Mouse (Mus musculus) forebrain, embryonic 15.5 days (tissue): Measurements from ENCODE around the gene Map2k1. TPM values are rescaled to one million over a fixed set of nuclear protein-coding genes. Genes with fewer than 3 reads are reported as not detected.
A peak's percentile ranks its signal among the peaks of the same experiment; 100 is the strongest.
"Not testable (repeated sequence)": the region's sequence is repeated elsewhere in the genome, so short reads cannot be mapped to it uniquely, and the experiment has no call there.

ENCODE experiments used
- ATAC-seq: fragments of 200-750 bp; cut with Nextera tagmentation; replicated peaks from 2 replicates; pipeline ENCODE4 v1.8.0; 2017; ENCODE audit warnings: mild to moderate bottlenecking, moderate TSS enrichment, moderate library complexity
- H3K27ac ChIP-seq: fragments of 300-500 bp; sonication (generic); replicated peaks from 2 replicates; pipeline ENCODE4 v1.5.1; 2015; ENCODE audit warnings: mild to moderate bottlenecking, inconsistent platforms
- H3K27me3 ChIP-seq: fragments of 300-500 bp; sonication (generic); 2 replicates; pipeline ENCODE4 v1.6.1; 2015; ENCODE audit warnings: inconsistent platforms
- H3K36me3 ChIP-seq: fragments of 300-500 bp; sonication (generic); 2 replicates; pipeline ENCODE4 v1.6.1; 2015; ENCODE audit warnings: mild to moderate bottlenecking, inconsistent platforms
- H3K4me1 ChIP-seq: fragments of 300-500 bp; sonication (generic); 2 replicates; pipeline ENCODE4 v1.6.1; 2015; ENCODE audit warnings: inconsistent platforms
- H3K4me2 ChIP-seq: fragments of 300-500 bp; sonication (generic); replicated peaks from 2 replicates; pipeline ENCODE4 v1.6.1; 2015; ENCODE audit warnings: mild to moderate bottlenecking, inconsistent platforms
- H3K4me3 ChIP-seq: fragments of 300-500 bp; sonication (generic); 2 replicates; pipeline ENCODE4 v1.5.1; 2015; ENCODE audit warnings: mild to moderate bottlenecking, inconsistent platforms
- H3K9ac ChIP-seq: fragments of 300-500 bp; sonication (generic); replicated peaks from 2 replicates; pipeline ENCODE4 v1.6.1; 2015; ENCODE audit warnings: mild to moderate bottlenecking, inconsistent platforms
- H3K9me3 ChIP-seq: fragments of 300-500 bp; sonication (generic); 2 replicates; pipeline ENCODE4 v1.6.1; 2016; ENCODE audit warnings: inconsistent platforms
- WGBS: fragments of 180-500 bp; shearing (Covaris S2); methylation state at CpG from one replicate; pipeline ENCODE4 v1.1.7; 2015; ENCODE audit warnings: mixed read lengths; 5-methylcytosine and 5-hydroxymethylcytosine counted together
- polyA plus RNA-seq: library from polyadenylated mRNA; unstranded; fragments of >200 nt; fragmentation: Nextera tagmentation; extraction: Ambion mirVana; gene quantifications from 2 replicates; pipeline ENCODE4 v1.2.1, GENCODE M21; 2015

The Map2k1 gene
- polyA plus RNA-seq, 1 experiment from 2014 or later: 46.0 TPM

GRCm38 (mm10) chr9:64198068-64198762 lies 55.2 kb downstream of the Map2k1 start:
- Histone ChIP-seq H3K27ac (no peak overlapping the region), H3K4me1 (no peaks in the 10 kb centered on the region), H3K36me3 (no peaks in the 10 kb centered on the region), H3K9me3 (no peaks in the 10 kb centered on the region), H3K27me3 (no peaks in the 10 kb centered on the region), H3K4me2 (no peak overlapping the region), H3K9ac (no peak overlapping the region), H3K4me3 (no peak overlapping the region)
- WGBS: 98% methylated on average over 5 of the region's 5 CpGs
- no peak for ATAC-seq

GRCm38 (mm10) chr9:64197524-64197923 lies 55.9 kb downstream of the Map2k1 start:
- 92% methylated on average over 8 of the region's 8 CpGs for WGBS
- Histone ChIP-seq H3K4me1 (no peaks in the 10 kb centered on the region), H3K27me3 (no peaks in the 10 kb centered on the region), H3K4me2 (no peak overlapping the region), H3K9me3 (no peaks in the 10 kb centered on the region), H3K9ac (no peak overlapping the region), H3K27ac (no peak overlapping the region), H3K4me3 (no peak overlapping the region), H3K36me3 (peaks cover 6% of the 10 kb centered on the region)
- ATAC-seq: no peak

- H3K9ac ChIP-seq: no peak overlapping the region
- no peaks in the 10 kb centered on the region for H3K4me1 ChIP-seq
These were observed 57.9 kb downstream of the Map2k1 start for GRCm38 (mm10) chr9:64195554-64195953.

GRCm38 (mm10) chr9:64193879-64194278 lies 59.6 kb downstream of the Map2k1 start:
- Histone ChIP-seq H3K9me3 (no peaks in the 10 kb centered on the region), H3K4me1 (no peaks in the 10 kb centered on the region), H3K27ac (no peak overlapping the region), H3K4me3 (no peak overlapping the region), H3K36me3 (peaks cover 19% of the 10 kb centered on the region), H3K9ac (no peak overlapping the region), H3K27me3 (no peaks in the 10 kb centered on the region), H3K4me2 (no peak overlapping the region)
- ATAC-seq: no peak
- 98% methylated on average over 1 of the region's 1 CpGs for WGBS

More at GRCm38 (mm10) chr9:64195554-64195953, 57.9 kb downstream of the Map2k1 start:
- H3K4me2 ChIP-seq: no peak overlapping the region
- H3K9me3 ChIP-seq: no peaks in the 10 kb centered on the region
- H3K27ac ChIP-seq: no peak overlapping the region
- H3K27me3 ChIP-seq: no peaks in the 10 kb centered on the region
- peaks cover 19% of the 10 kb centered on the region for H3K36me3 ChIP-seq
- no peak for ATAC-seq
- WGBS: 86% methylated on average over 4 of the region's 4 CpGs
- no peak overlapping the region for H3K4me3 ChIP-seq

- H3K9ac ChIP-seq: no peak overlapping the region
- no peak for ATAC-seq
- no peak overlapping the region for H3K27ac ChIP-seq
- no peaks in the 10 kb centered on the region for H3K27me3 ChIP-seq
- peaks cover 9% of the 10 kb centered on the region for H3K4me1 ChIP-seq
- no peaks in the 10 kb centered on the region for H3K9me3 ChIP-seq
- 94% methylated on average over 5 of the region's 5 CpGs for whole genome bisulfite sequencing
- H3K4me3 ChIP-seq: no peak overlapping the region
- no peak overlapping the region for H3K4me2 ChIP-seq
- peaks cover 35% of the 10 kb centered on the region for H3K36me3 ChIP-seq
These were observed 69.1 kb downstream of the Map2k1 start for GRCm38 (mm10) chr9:64184166-64184840.

GRCm38 (mm10) chr9:64183295-64183694 lies 70.1 kb downstream of the Map2k1 start:
- not testable (repeated sequence) for H3K27ac ChIP-seq, H3K4me3 ChIP-seq, H3K9ac ChIP-seq, ATAC-seq, H3K27me3 ChIP-seq, H3K4me2 ChIP-seq, H3K9me3 ChIP-seq
- 93% methylated on average over 5 of the region's 5 CpGs for WGBS
- peaks cover 41% of the 10 kb centered on the region for H3K36me3 ChIP-seq
- peaks cover 13% of the 10 kb centered on the region for H3K4me1 ChIP-seq

GRCm38 (mm10) chr9:64178974-64179646 lies 74.3 kb downstream of the Map2k1 start, which contains the start of gene Snapc5:
TSS of gene Snapc5 (plus strand) at chr9:64179274.
- H3K36me3 ChIP-seq: peaks cover 64% of the 10 kb centered on the region
- H3K9ac ChIP-seq: peak within 1 kb of the TSS; percentile 69
- peak within 1 kb of the TSS; percentile 89 for H3K27ac ChIP-seq
- H3K27me3 ChIP-seq: no peaks in the 10 kb centered on the region
- peak within 1 kb of the TSS; percentile 62 for H3K4me3 ChIP-seq
- peaks cover 30% of the 10 kb centered on the region for H3K4me1 ChIP-seq
- WGBS: under 1% methylated on average over 35 of the region's 35 CpGs
- H3K4me2 ChIP-seq: peak within 1 kb of the TSS; percentile 46
- ATAC-seq: peak; percentile 96
- no peaks in the 10 kb centered on the region for H3K9me3 ChIP-seq

GRCm38 (mm10) chr9:64178610-64178973 lies 74.8 kb downstream of the Map2k1 start:
- peaks cover 64% of the 10 kb centered on the region for H3K36me3 ChIP-seq
- peak overlapping the region; percentile 46 for H3K4me2 ChIP-seq
- 33% methylated on average over 3 of the region's 3 CpGs for WGBS
- H3K27me3 ChIP-seq: no peaks in the 10 kb centered on the region
- no peak overlapping the region for H3K9ac ChIP-seq
- ATAC-seq: peak; percentile 53
- H3K9me3 ChIP-seq: no peaks in the 10 kb centered on the region
- peak overlapping the region; percentile 62 for H3K4me3 ChIP-seq
- H3K4me1 ChIP-seq: peaks cover 33% of the 10 kb centered on the region
- peak overlapping the region; percentile 89 for H3K27ac ChIP-seq

GRCm38 (mm10) chr9:64175378-64175777 lies 78.1 kb downstream of the Map2k1 start:
- H3K27me3 ChIP-seq: no peaks in the 10 kb centered on the region
- no peak overlapping the region for H3K9ac ChIP-seq
- no peak for ATAC-seq
- 68% methylated on average over 11 of the region's 11 CpGs for WGBS
- H3K4me1 ChIP-seq: peaks cover 43% of the 10 kb centered on the region
- H3K4me3 ChIP-seq: peak overlapping the region; percentile 3; the same call in 1 of the 2 replicates
- no peak overlapping the region for H3K27ac ChIP-seq
- H3K9me3 ChIP-seq: no peaks in the 10 kb centered on the region
- peaks cover 42% of the 10 kb centered on the region for H3K36me3 ChIP-seq
- H3K4me2 ChIP-seq: no peak overlapping the region

GRCm38 (mm10) chr9:64174766-64175165 lies 78.7 kb downstream of the Map2k1 start:
- Histone ChIP-seq H3K36me3 (peaks cover 40% of the 10 kb centered on the region), H3K9ac (0 out of 2 replicates have a peak overlapping the region, but pooled peaks have one; percentile 73), H3K27ac (no peak overlapping the region), H3K4me3 (peak overlapping the region; percentile 66), H3K4me1 (peaks cover 37% of the 10 kb centered on the region), H3K27me3 (no peaks in the 10 kb centered on the region), H3K9me3 (no peaks in the 10 kb centered on the region), H3K4me2 (peak overlapping the region; percentile 89)
- ATAC-seq: no peak
- 75% methylated on average over 8 of the region's 8 CpGs for WGBS

- H3K27me3 ChIP-seq: no peaks in the 10 kb centered on the region
- H3K4me1 ChIP-seq: peaks cover 34% of the 10 kb centered on the region
- H3K9ac ChIP-seq: peak overlapping the region; percentile 73
- peaks cover 40% of the 10 kb centered on the region for H3K36me3 ChIP-seq
- no peaks in the 10 kb centered on the region for H3K9me3 ChIP-seq
- peak overlapping the region; percentile 66 for H3K4me3 ChIP-seq
- ATAC-seq: no peak
- H3K27ac ChIP-seq: no peak overlapping the region
- peak overlapping the region; percentile 89 for H3K4me2 ChIP-seq
These were observed 79.1 kb downstream of the Map2k1 start for GRCm38 (mm10) chr9:64174341-64174740.

GRCm38 (mm10) chr9:64173666-64174220 lies 79.7 kb downstream of the Map2k1 start:
- Histone ChIP-seq H3K4me3 (peak overlapping the region; percentile 66), H3K9me3 (no peaks in the 10 kb centered on the region), H3K27me3 (no peaks in the 10 kb centered on the region), H3K4me2 (peak overlapping the region; percentile 89), H3K9ac (peak overlapping the region; percentile 73), H3K36me3 (peaks cover 38% of the 10 kb centered on the region), H3K27ac (peak overlapping the region; percentile 92), H3K4me1 (peaks cover 32% of the 10 kb centered on the region)
- no peak for ATAC-seq
- under 1% methylated on average over 16 of the region's 16 CpGs for WGBS
